Mouse (Mus musculus): ENCODE data around the gene Agap3.

Agap3 gene

DNA sequence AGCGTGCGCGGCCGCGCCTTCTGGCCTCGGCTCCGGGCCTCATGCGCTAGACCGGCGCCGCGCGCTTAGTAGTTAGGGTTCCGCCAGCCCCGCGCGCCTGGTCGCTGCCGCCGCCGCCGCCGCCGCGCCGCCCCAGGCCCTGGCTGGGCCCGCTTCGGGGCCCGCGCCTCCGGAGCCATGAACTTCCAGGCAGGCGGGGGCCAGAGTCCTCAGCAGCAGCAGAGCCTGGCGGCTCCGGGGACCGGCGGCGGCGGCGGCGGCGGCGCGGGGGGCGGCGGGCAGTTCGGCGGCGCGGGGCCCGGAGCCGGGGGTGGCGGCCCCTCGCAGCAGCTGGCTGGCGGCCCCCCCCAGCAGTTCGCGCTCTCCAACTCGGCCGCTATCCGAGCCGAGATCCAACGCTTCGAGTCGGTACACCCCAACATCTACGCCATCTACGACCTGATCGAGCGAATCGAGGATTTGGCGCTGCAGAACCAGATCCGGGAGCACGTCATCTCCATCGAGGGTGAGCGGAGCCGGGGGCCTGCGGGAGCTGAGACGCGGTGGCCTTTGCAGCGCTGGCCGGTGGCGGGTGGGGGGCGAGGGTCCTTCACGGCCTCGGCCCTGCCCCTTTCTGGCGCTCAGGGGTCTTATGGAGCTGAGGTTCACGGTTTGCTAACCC, at the start of gene Agap3:
Agap3 (plus strand) TSS at position 148 of the 661 bp plus-strand sequence.
- no peak for DNase-seq (ENCODE audit: low read depth, low spot score)

DNA sequence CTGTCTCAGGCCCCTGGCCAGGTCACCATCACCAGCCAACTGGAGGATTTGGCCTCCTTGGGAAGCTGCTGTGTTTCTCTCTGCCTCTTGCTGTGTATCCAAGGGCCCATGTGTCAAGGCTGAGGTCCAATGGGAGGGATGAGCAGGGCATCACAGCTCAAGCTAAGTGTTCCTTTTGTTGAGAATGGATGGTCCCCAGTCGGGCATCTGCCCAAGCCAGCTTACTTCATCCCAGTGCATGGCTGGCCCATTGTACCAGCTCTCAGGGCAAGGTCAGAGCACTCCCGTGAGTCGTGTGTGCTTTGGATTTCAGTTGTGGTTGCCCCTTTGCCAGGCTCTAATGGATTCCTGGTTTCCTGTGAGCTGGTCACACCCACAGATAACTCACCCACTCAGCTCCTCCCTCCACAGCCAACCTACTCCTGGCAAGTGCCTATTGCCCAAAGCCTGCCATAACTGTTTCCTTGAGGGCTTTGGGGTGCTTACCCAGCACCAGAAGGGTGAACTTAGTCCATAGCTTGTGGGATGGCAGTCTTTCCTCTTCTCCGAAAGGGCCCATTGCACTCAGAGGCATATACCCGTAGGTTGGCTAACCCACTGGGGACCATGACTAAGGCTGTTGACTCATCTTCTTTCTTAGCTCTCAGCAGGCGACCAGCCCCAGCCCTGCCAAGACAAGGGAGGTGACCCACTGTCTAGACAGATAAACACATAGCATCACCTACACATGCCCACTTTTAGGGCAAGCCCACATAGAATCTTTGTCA, 47.2 kb upstream of the Agap3 start:
- DNase-seq (ENCODE audit: low read depth, low spot score) = no peak

DNA sequence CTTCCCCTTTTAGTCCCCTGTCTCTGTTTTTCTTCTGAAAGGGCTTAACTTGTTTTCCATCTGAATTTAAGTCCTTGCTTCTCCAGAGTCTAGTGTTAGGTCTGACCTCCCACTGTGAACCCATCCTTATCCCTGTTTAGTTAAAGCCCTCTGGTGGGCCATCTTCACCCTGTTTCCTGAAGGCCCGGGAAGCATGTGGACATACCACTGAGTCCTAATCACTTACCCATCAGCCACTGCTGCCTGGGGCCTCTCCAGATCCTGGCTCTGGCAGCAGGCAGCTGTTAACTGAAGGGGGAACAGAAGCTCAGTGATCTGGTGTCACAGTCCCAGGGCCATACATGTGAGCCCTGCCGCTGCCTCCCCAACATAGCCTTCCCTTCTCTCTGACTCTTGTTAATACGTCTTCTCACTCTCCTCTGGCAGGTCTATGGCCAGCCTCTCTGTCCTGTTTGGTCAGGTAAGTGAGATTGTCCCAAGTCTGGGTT, 46.5 kb upstream of the Agap3 start:
- DNase-seq (ENCODE audit: low read depth, low spot score) = no peak

- DNase-seq (ENCODE audit: low read depth, low spot score) = no peak
Observed at GRCm38 (mm10) chr5:24408651-24409050, 43.3 kb upstream of the Agap3 start.

GRCm38 (mm10) chr5:24409466-24409865, 42.5 kb upstream of the Agap3 start:
- no peak for DNase-seq (ENCODE audit: low read depth, low spot score)

DNA sequence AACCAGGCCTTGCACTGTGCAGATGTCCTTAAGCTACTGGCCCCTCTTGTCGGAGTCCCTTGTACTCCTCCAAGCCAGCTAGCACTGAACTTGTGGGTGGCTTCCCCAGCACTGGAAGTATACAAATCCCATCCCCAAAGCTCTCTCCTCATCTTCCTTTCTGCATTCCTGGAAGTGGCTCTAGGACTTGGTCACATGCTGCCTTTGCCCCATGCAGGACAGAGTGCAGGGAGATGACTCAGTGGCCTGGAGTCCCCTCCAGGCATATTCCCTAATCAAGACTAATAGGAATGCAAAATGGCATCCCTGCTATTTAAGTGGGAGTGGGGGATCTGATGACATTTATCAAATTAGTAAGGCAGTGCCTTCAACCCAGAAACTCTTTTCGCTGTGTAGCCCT, 39.9 kb upstream of the Agap3 start:
- no peak for DNase-seq (ENCODE audit: low read depth, low spot score)

GRCm38 (mm10) chr5:24413042-24413693, 38.8 kb upstream of the Agap3 start, which contains the start of gene Asic3:
Gene Asic3 (plus strand): TSS chr5:24413392.
- no peak for DNase-seq (ENCODE audit: low read depth, low spot score)

- no peak for DNase-seq (ENCODE audit: low read depth, low spot score)
Observed at GRCm38 (mm10) chr5:24413938-24414337, 38.0 kb upstream of the Agap3 start.

- peak; percentile 87 for DNase-seq (ENCODE audit: low read depth, low spot score)
Observed at GRCm38 (mm10) chr5:24416222-24416736, 35.7 kb upstream of the Agap3 start.

DNA sequence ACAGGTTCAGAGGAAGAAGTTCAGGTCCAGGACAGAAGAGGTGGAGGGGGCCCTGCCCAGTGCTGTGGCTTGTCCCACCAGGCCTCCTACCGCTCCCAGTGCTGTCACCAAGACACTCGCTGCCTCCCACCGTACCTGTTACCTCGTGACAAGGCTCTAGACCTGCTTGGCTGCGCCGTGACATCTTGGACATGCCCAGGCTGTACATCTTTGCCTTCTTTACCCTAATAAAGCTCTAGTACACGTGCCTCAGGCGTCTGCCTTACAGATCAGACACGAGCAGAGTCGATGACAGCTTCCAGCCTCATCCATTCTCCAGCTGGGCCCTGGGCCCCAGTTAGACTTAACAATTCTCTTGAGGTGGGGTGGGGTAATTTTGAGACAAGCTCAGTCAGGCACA, 34.4 kb upstream of the Agap3 start:
- DNase-seq (ENCODE audit: low read depth, low spot score) = no peak

- DNase-seq (ENCODE audit: low read depth, low spot score) = no peak
Observed at GRCm38 (mm10) chr5:24420381-24420780, 31.6 kb upstream of the Agap3 start.

GRCm38 (mm10) chr5:24423129-24424003, 28.6 kb upstream of the Agap3 start, which contains the start of the genes Cdk5 and Slc4a2:
Gene Cdk5 (minus strand): TSS chr5:24423530.
Gene Slc4a2 (plus strand): TSS chr5:24423837.
- DNase-seq (ENCODE audit: low read depth, low spot score) = peak; percentile 100

- no peak for DNase-seq (ENCODE audit: low read depth, low spot score)
Observed at GRCm38 (mm10) chr5:24424004-24424781, 27.8 kb upstream of the Agap3 start.

DNA sequence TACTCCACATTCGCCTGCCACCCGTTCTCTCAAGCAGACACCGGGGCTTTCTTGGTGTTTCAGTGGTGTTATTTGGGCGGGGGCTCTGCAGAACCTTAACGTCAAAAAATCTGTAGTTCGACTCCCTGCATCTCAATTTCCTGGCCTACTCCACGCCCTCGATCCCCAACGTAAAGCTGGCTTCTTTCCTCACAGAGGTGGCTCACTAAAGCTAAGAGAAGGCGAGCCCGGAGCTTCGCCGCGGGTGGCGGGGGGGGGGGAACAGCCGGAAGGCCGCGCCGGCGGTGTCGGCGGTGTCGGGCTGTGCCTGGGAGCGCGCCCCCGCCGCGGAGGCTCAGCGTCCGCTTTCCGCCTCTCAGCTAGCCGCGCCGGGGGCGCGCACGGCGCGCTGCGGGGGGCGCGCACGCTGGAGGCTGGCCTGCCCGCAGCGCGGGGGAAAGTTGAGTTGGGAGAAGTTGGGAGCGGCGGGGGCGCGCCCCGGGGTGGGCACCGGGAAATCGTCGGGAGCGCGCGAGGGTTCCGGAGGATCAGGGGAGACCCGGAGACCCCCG, 27.0 kb upstream of the Agap3 start:
- DNase-seq (ENCODE audit: low read depth, low spot score) = peak; percentile 75

- DNase-seq (ENCODE audit: low read depth, low spot score) = peak; percentile 71
Observed at GRCm38 (mm10) chr5:24425421-24426036, 26.4 kb upstream of the Agap3 start.

DNA sequence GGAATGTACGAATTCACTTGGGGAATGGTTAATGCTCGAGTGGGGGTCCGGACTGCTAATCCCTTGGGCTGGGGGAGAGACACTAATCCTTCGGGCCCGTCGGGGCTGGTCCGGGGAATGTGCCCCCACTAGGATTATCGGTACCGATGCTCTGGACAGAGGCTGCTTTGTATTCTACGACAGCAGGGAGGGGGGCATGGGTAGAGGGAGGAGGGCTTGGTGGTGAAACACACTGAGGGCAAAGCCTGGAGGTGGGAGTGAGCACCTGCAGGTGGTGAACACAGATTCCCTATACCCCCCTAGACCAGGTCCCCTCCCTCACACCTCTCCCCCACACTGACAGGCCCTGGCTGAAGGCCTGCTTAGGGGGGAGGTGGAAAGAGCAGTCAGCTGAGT, 25.9 kb upstream of the Agap3 start:
- peak; percentile 24 for DNase-seq (ENCODE audit: low read depth, low spot score)

GRCm38 (mm10) chr5:24426556-24427284, 25.3 kb upstream of the Agap3 start:
- DNase-seq (ENCODE audit: low read depth, low spot score) = peak; percentile 21

GRCm38 (mm10) chr5:24427285-24427633, 24.7 kb upstream of the Agap3 start:
- DNase-seq (ENCODE audit: low read depth, low spot score) = no peak

GRCm38 (mm10) chr5:24427981-24428402, 24.0 kb upstream of the Agap3 start:
- no peak for DNase-seq (ENCODE audit: low read depth, low spot score)

Measured in ES-CJ7 (cell line).